Mouse (Mus musculus) myocyte (in vitro differentiated cells): ENCODE results near the gene Btbd3.

Experiments
- CEBPB ChIP-seq: IDR thresholded peaks from 2 replicates; pipeline ENCODE4 v1.6.1; 2011; ENCODE audit warnings: mild to moderate bottlenecking, moderate library complexity; ENCODE audit not compliant: poor library complexity, insufficient read depth, severe bottlenecking
- E2F4 ChIP-seq: IDR thresholded peaks from one replicate; pipeline ENCODE4 v1.6.1; 2011; ENCODE audit warnings: mild to moderate bottlenecking, control low read depth, moderate library complexity; ENCODE audit not compliant: insufficient read depth
- MAX ChIP-seq: IDR thresholded peaks from one replicate; pipeline ENCODE4 v1.6.1; 2011; ENCODE audit warnings: low read depth, mild to moderate bottlenecking, control low read depth
- POLR2A ChIP-seq: IDR thresholded peaks from one replicate; pipeline ENCODE4 v1.6.1; 2011; ENCODE audit warnings: low read depth, mild to moderate bottlenecking, control low read depth, moderate library complexity; ENCODE audit not compliant: insufficient read length

- TF ChIP-seq MAX (no peak), POLR2A (no peak), E2F4 (no peak), CEBPB (no peak)
These were observed 106.1 kb downstream of the Btbd3 start for GRCm38 (mm10) chr2:138362474-138362873.
